Mouse (Mus musculus) liver, adult 2 months (tissue): Measurements from ENCODE around the gene BC049352. TPM values are rescaled to one million over a fixed set of nuclear protein-coding genes. Genes with fewer than 3 reads are reported as not detected.

ENCODE experiments used
- DNase-seq: peaks from one replicate; pipeline ENCODE4 v3.0.0-alpha.2; 2011; ENCODE audit warnings: low read depth, low spot score; ENCODE audit errors: extremely low read depth
- H3K27ac ChIP-seq: fragments of 200-500 bp; replicated peaks from 2 replicates; pipeline ENCODE4 v1.5.1; 2012; ENCODE audit warnings: low read depth, mild to moderate bottlenecking, control low read depth, inconsistent platforms, low read length; ENCODE audit not compliant: insufficient read depth
- H3K27me3 ChIP-seq: fragments of 200-500 bp; 2 replicates; pipeline ENCODE4 v1.6.1; 2012; ENCODE audit warnings: mild to moderate bottlenecking, moderate library complexity, low read length, inconsistent platforms; ENCODE audit not compliant: control insufficient read depth, insufficient read depth
- H3K36me3 ChIP-seq: fragments of 200-500 bp; 2 replicates; pipeline ENCODE4 v1.6.1; 2012; ENCODE audit warnings: low read length, inconsistent platforms; ENCODE audit not compliant: control insufficient read depth, insufficient read depth
- H3K4me1 ChIP-seq: fragments of 200-500 bp; 2 replicates; pipeline ENCODE4 v1.6.1; 2011; ENCODE audit warnings: low read length; ENCODE audit not compliant: control insufficient read depth, insufficient read depth
- H3K4me3 ChIP-seq: fragments of 200-500 bp; 2 replicates; pipeline ENCODE4 v1.5.1; 2011; ENCODE audit warnings: low read depth, mild to moderate bottlenecking, control low read depth, low read length, moderate library complexity; ENCODE audit not compliant: insufficient read depth
- H3K79me2 ChIP-seq: fragments of 200-500 bp; 2 replicates; pipeline ENCODE4 v1.6.1; 2012; ENCODE audit warnings: inconsistent platforms, mild to moderate bottlenecking, low read length, moderate library complexity; ENCODE audit not compliant: control insufficient read depth, insufficient read depth
- H3K9ac ChIP-seq: fragments of 200-500 bp; 2 replicates; pipeline ENCODE4 v1.6.1; 2012; ENCODE audit warnings: low read depth, mild to moderate bottlenecking, control low read depth, inconsistent platforms, low read length
- CTCF ChIP-seq: fragments of 200-500 bp; IDR thresholded peaks from 2 replicates; pipeline ENCODE4 v1.5.1; 2011; ENCODE audit warnings: low read depth, low read length, control low read depth
- POLR2A ChIP-seq: fragments of 200-500 bp; IDR thresholded peaks from 2 replicates; pipeline ENCODE4 v1.6.1; 2011; ENCODE audit warnings: low read length, control low read depth; ENCODE audit not compliant: insufficient read depth; ENCODE audit errors: extremely low read depth
- WGBS: fragments of 180-500 bp; shearing (Covaris S2); methylation state at CpG from one replicate; pipeline ENCODE4 v1.1.7; 2018; 5-methylcytosine and 5-hydroxymethylcytosine counted together
- polyA plus RNA-seq: library from polyadenylated mRNA; depleted of rRNA; stranded (reverse); fragments of >200 nt; gene quantifications from 2 replicates; pipeline ENCODE4 v1.2.3, GENCODE M21; 2012; rRNA removed
- total RNA-seq: library from RNA; depleted of rRNA; stranded (reverse); fragments of >200 nt; gene quantifications from 2 replicates; pipeline ENCODE4 v1.2.3, GENCODE M21; 2014; rRNA removed

The BC049352 gene
- total and polyA plus RNA-seq, 2 experiments = 0.17 to 0.55 TPM

- TF ChIP-seq CTCF (peak; percentile 84), POLR2A (no peak)
- no peaks in the 10 kb centered on the region for H3K36me3 ChIP-seq
- no peaks in the 10 kb centered on the region for H3K79me2 ChIP-seq
- no peak overlapping the region for H3K4me3 ChIP-seq
- peak; percentile 26 for DNase-seq
- no peak overlapping the region for H3K9ac ChIP-seq
- no peaks in the 10 kb centered on the region for H3K27me3 ChIP-seq
- WGBS = 85% methylated on average over 11 of the region's 11 CpGs
- H3K4me1 ChIP-seq = peaks cover 7% of the 10 kb centered on the region; the same call in 1 of the 2 replicates
- no peak overlapping the region for H3K27ac ChIP-seq
Observed at GRCm38 (mm10) chr9:45299231-45300006, 117.6 kb downstream of the BC049352 start.

Other genes starting within 250 kb of the BC049352 start
- 33.6 and 37.0 TPM in 2 replicates for gene Ube4a, start 216.4 kb upstream of the BC049352 start, total RNA-seq
- 11.6 and 11.9 TPM in 2 replicates for gene Ube4a, start 216.4 kb upstream of the BC049352 start, polyA plus RNA-seq
- 1.1 and 1.6 TPM in 2 replicates for gene Cd3g, start 201.6 kb upstream of the BC049352 start, total RNA-seq
- gene Cd3g, start 201.6 kb upstream of the BC049352 start, polyA plus RNA-seq = 0.38 and 0.83 TPM in 2 replicates
- 0.09 and 0.20 TPM in 2 replicates for gene Cd3d, start 200.2 kb upstream of the BC049352 start, total RNA-seq
- gene Cd3d, start 200.2 kb upstream of the BC049352 start, polyA plus RNA-seq = 0.37 and 0.73 TPM in 2 replicates
- gene Cd3e, start 172.4 kb upstream of the BC049352 start, total RNA-seq = 0.09 and 0.60 TPM in 2 replicates
- gene Cd3e, start 172.4 kb upstream of the BC049352 start, polyA plus RNA-seq = 0.68 and 0.82 TPM in 2 replicates
- 24.2 and 29.9 TPM in 2 replicates for gene Mpzl2, start 142.2 kb upstream of the BC049352 start, total RNA-seq
- gene Mpzl2, start 142.2 kb upstream of the BC049352 start, polyA plus RNA-seq = 20.5 and 34.0 TPM in 2 replicates
- 6.8 and 8.5 TPM in 2 replicates for gene Mpzl3, start 126.8 kb upstream of the BC049352 start, total RNA-seq
- 3.0 and 3.4 TPM in 2 replicates for gene Mpzl3, start 126.8 kb upstream of the BC049352 start, polyA plus RNA-seq
- gene Jaml, start 102.8 kb upstream of the BC049352 start, total RNA-seq = 1.3 and 1.8 TPM in 2 replicates
- 0.05 and 0.11 TPM in 2 replicates for gene Jaml, start 102.8 kb upstream of the BC049352 start, polyA plus RNA-seq
- gene Scn2b, start 64.2 kb upstream of the BC049352 start, total RNA-seq = not detected in 2 replicates
- gene Scn2b, start 64.2 kb upstream of the BC049352 start, polyA plus RNA-seq = not detected in 2 replicates
- gene Scn4b, start 43.6 kb upstream of the BC049352 start, total RNA-seq = 0.07 and 0.28 TPM in 2 replicates
- 0.02 and 0.07 TPM in 2 replicates for gene Scn4b, start 43.6 kb upstream of the BC049352 start, polyA plus RNA-seq
- gene Tmprss4, start 22.1 kb downstream of the BC049352 start, total RNA-seq = 0.37 and 1.1 TPM in 2 replicates
- 0.14 and 0.43 TPM in 2 replicates for gene Tmprss4, start 22.1 kb downstream of the BC049352 start, polyA plus RNA-seq
- 2.7 and 3.5 TPM in 2 replicates for gene Il10ra, start 87.1 kb downstream of the BC049352 start, total RNA-seq
- gene Il10ra, start 87.1 kb downstream of the BC049352 start, polyA plus RNA-seq = 1.6 and 2.9 TPM in 2 replicates
- gene Tmprss13, start 137.1 kb downstream of the BC049352 start, total RNA-seq = not detected in 2 replicates
- gene Tmprss13, start 137.1 kb downstream of the BC049352 start, polyA plus RNA-seq = not detected in 2 replicates
- gene Fxyd6, start 188.2 kb downstream of the BC049352 start, total RNA-seq = 0.46 and 1.1 TPM in 2 replicates
- gene Fxyd6, start 188.2 kb downstream of the BC049352 start, polyA plus RNA-seq = 0.56 and 0.72 TPM in 2 replicates
- 0.20 TPM in 1 of 2 replicates, not detected in the other for gene Fxyd2, start 217.7 kb downstream of the BC049352 start, total RNA-seq
- 0.29 and 0.44 TPM in 2 replicates for gene Fxyd2, start 217.7 kb downstream of the BC049352 start, polyA plus RNA-seq
- gene Dscaml1, start 244.6 kb downstream of the BC049352 start, total RNA-seq = 0.07 and 0.09 TPM in 2 replicates
- 0.13 TPM in 1 of 2 replicates, not detected in the other for gene Dscaml1, start 244.6 kb downstream of the BC049352 start, polyA plus RNA-seq